Mouse (Mus musculus): ENCODE results near the gene Ano1.

The Ano1 gene

GRCm38 (mm10) chr7:144582284-144582980, 169.3 kb downstream of the Ano1 start, which contains the start of gene Fadd:
Gene Fadd (minus strand): TSS chr7:144582463.
- DNase-seq (ENCODE audit: low read depth) = peak; percentile 97

GRCm38 (mm10) chr7:144581559-144582283, 170.1 kb downstream of the Ano1 start:
- DNase-seq (ENCODE audit: low read depth) = peak; percentile 98

- peak; percentile 36 for DNase-seq (ENCODE audit: low read depth)
Measured at GRCm38 (mm10) chr7:144577876-144578275, 173.9 kb downstream of the Ano1 start.

GRCm38 (mm10) chr7:144572234-144572633, 179.5 kb downstream of the Ano1 start:
- DNase-seq (ENCODE audit: low read depth) = no peak

- DNase-seq (ENCODE audit: low read depth) = no peak
Measured at GRCm38 (mm10) chr7:144571598-144571997, 180.2 kb downstream of the Ano1 start.

- no peak for DNase-seq (ENCODE audit: low read depth)
Measured at GRCm38 (mm10) chr7:144569428-144569827, 182.3 kb downstream of the Ano1 start.

GRCm38 (mm10) chr7:144568091-144568490, 183.7 kb downstream of the Ano1 start:
- DNase-seq (ENCODE audit: low read depth) = peak; percentile 84

- DNase-seq (ENCODE audit: low read depth) = peak; percentile 57
Measured at GRCm38 (mm10) chr7:144566921-144567682, 184.7 kb downstream of the Ano1 start.

- DNase-seq (ENCODE audit: low read depth) = no peak
Measured at GRCm38 (mm10) chr7:144563456-144564155, 188.2 kb downstream of the Ano1 start.

GRCm38 (mm10) chr7:144562016-144562415, 189.8 kb downstream of the Ano1 start:
- DNase-seq (ENCODE audit: low read depth) = no peak

- no peak for DNase-seq (ENCODE audit: low read depth)
Measured at GRCm38 (mm10) chr7:144560594-144560993, 191.2 kb downstream of the Ano1 start.

- DNase-seq (ENCODE audit: low read depth) = peak; percentile 50
Measured at GRCm38 (mm10) chr7:144558552-144558951, 193.2 kb downstream of the Ano1 start.

- no peak for DNase-seq (ENCODE audit: low read depth)
Measured at GRCm38 (mm10) chr7:144554123-144554472, 197.7 kb downstream of the Ano1 start.

- peak; percentile 90 for DNase-seq (ENCODE audit: low read depth)
Measured at GRCm38 (mm10) chr7:144553237-144554122, 198.3 kb downstream of the Ano1 start, which contains the start of gene Ppfia1. Gene Ppfia1 (minus strand): TSS chr7:144553729.

- no peak for DNase-seq (ENCODE audit: low read depth)
Measured at GRCm38 (mm10) chr7:144552274-144552673, 199.5 kb downstream of the Ano1 start.

GRCm38 (mm10) chr7:144550811-144551210, 201.0 kb downstream of the Ano1 start:
- DNase-seq (ENCODE audit: low read depth) = no peak

GRCm38 (mm10) chr7:144549904-144550566, 201.7 kb downstream of the Ano1 start:
- peak; percentile 61 for DNase-seq (ENCODE audit: low read depth)

GRCm38 (mm10) chr7:144545231-144545630, 206.5 kb downstream of the Ano1 start:
- no peak for DNase-seq (ENCODE audit: low read depth)

GRCm38 (mm10) chr7:144541351-144541750, 210.4 kb downstream of the Ano1 start:
- DNase-seq (ENCODE audit: low read depth) = no peak

- DNase-seq (ENCODE audit: low read depth) = no peak
Measured at GRCm38 (mm10) chr7:144539146-144539545, 212.6 kb downstream of the Ano1 start.

All from 416B (cell line).